Mouse (Mus musculus): Measurements from ENCODE around the gene Ldlrad2.

Ldlrad2 gene

GRCm38 (mm10) chr4:137546003-137546525 lies 28.3 kb downstream of the Ldlrad2 start:
- peak in 1 of 2 experiments; percentile 64 for DNase-seq

- peak; percentile 38 to 58 for DNase-seq
Observed at GRCm38 (mm10) chr4:137545568-137545967, 28.8 kb downstream of the Ldlrad2 start.

- no peak for DNase-seq
Observed at GRCm38 (mm10) chr4:137542968-137543367, 31.4 kb downstream of the Ldlrad2 start.

- peak; percentile 86 to 93 for DNase-seq
Observed at GRCm38 (mm10) chr4:137540356-137540755, 34.0 kb downstream of the Ldlrad2 start.

- no peak for DNase-seq
Observed at GRCm38 (mm10) chr4:137527872-137528271, 46.5 kb downstream of the Ldlrad2 start.

- DNase-seq: peak; percentile 74 to 84
Observed at GRCm38 (mm10) chr4:137527368-137527767, 47.0 kb downstream of the Ldlrad2 start.

GRCm38 (mm10) chr4:137525426-137525825 lies 48.9 kb downstream of the Ldlrad2 start:
- DNase-seq: no peak
